Mouse (Mus musculus) layer of hippocampus, adult 11-12 months (tissue): ENCODE measurements at regions not wholly inside any gene's neighbourhood (a gene's known extent, or its start where the extent isn't known, plus 50 kb on each side); places are given as distances from the start of the nearest gene placed in this dataset.
"Not testable (repeated sequence)": the region's sequence is repeated elsewhere in the genome, so short reads cannot be mapped to it uniquely, and the experiment has no call there.

Experiments
- DNase-seq: peaks from one replicate; pipeline ENCODE4 v3.0.0; 2022; ENCODE audit warnings: low spot score

GRCm38 (mm10) chr13:50092537-50092936 is 157.6 kb downstream of the Gm906 start:
- DNase-seq = no peak

GRCm38 (mm10) chr13:50064841-50065240 is 185.3 kb downstream of the Gm906 start:
- no peak for DNase-seq

GRCm38 (mm10) chr13:50064365-50064764 is 185.7 kb downstream of the Gm906 start:
- not testable (repeated sequence) for DNase-seq

GRCm38 (mm10) chr13:50059676-50060075 is 190.4 kb downstream of the Gm906 start:
- DNase-seq = not testable (repeated sequence)

GRCm38 (mm10) chr13:50059054-50059453 is 191.1 kb downstream of the Gm906 start:
- not testable (repeated sequence) for DNase-seq

- not testable (repeated sequence) for DNase-seq
These were observed 198.4 kb downstream of the Gm906 start for GRCm38 (mm10) chr13:50051746-50052145.

- DNase-seq = not testable (repeated sequence)
These were observed 199.0 kb downstream of the Gm906 start for GRCm38 (mm10) chr13:50051110-50051509.

- no peak for DNase-seq
These were observed 218.4 kb downstream of the Gm906 start for GRCm38 (mm10) chr13:50031757-50032156.

- DNase-seq = not testable (repeated sequence)
These were observed 208.9 kb upstream of the Gm30302 start for GRCm38 (mm10) chr13:50007730-50008129.

- not testable (repeated sequence) for DNase-seq
These were observed 167.3 kb upstream of the Gm30302 start for GRCm38 (mm10) chr13:49966072-49966471.

GRCm38 (mm10) chr13:49957993-49958681 is 159.3 kb upstream of the Gm30302 start:
- DNase-seq = peak; percentile 8

GRCm38 (mm10) chr13:49915781-49916180 is 117.0 kb upstream of the Gm30302 start:
- DNase-seq = no peak
